Mouse (Mus musculus) liver, embryonic 11.5 days (tissue): ENCODE results near the gene Hmcn2. TPM values are rescaled to one million over a fixed set of nuclear protein-coding genes. Genes with fewer than 3 reads are reported as not detected.

Source experiments
- ATAC-seq: fragments of 200-750 bp; cut with Nextera tagmentation; replicated peaks from 2 replicates; pipeline ENCODE4 v1.8.0; 2017; ENCODE audit warnings: moderate number of reproducible peaks, mild to moderate bottlenecking, moderate TSS enrichment, moderate library complexity; ENCODE audit not compliant: low FRiP score
- DNase-seq: peaks from one replicate; pipeline ENCODE4 v3.0.0-alpha.2; 2017; ENCODE audit warnings: low spot score
- H3K27ac ChIP-seq: fragments of 300-500 bp; sonication (generic); 2 replicates; pipeline ENCODE4 v1.5.1; 2014; ENCODE audit warnings: mild to moderate bottlenecking, low read depth, low read length, control low read depth
- H3K27me3 ChIP-seq: fragments of 300-500 bp; sonication (generic); replicated peaks from 2 replicates; pipeline ENCODE4 v1.6.1; 2014; ENCODE audit warnings: low read length, mixed read lengths; ENCODE audit not compliant: control insufficient read depth, insufficient read depth
- H3K36me3 ChIP-seq: fragments of 300-500 bp; sonication (generic); 2 replicates; pipeline ENCODE4 v1.6.1; 2014; ENCODE audit warnings: mild to moderate bottlenecking, low read length, moderate library complexity, mixed read lengths; ENCODE audit not compliant: control insufficient read depth, insufficient read depth
- H3K4me1 ChIP-seq: fragments of 300-500 bp; sonication (generic); replicated peaks from 2 replicates; pipeline ENCODE4 v1.6.1; 2014; ENCODE audit warnings: low read length, mixed read lengths; ENCODE audit not compliant: control insufficient read depth, insufficient read depth
- H3K4me2 ChIP-seq: fragments of 300-500 bp; sonication (generic); 2 replicates; pipeline ENCODE4 v1.6.1; 2014; ENCODE audit warnings: mild to moderate bottlenecking, control low read depth, moderate library complexity
- H3K4me3 ChIP-seq: fragments of 300-500 bp; sonication (generic); 2 replicates; pipeline ENCODE4 v1.5.1; 2014; ENCODE audit warnings: low read depth, low read length, control low read depth
- H3K9ac ChIP-seq: fragments of 300-500 bp; sonication (generic); 2 replicates; pipeline ENCODE4 v1.6.1; 2014; ENCODE audit warnings: low read depth, low read length, control low read depth
- H3K9me3 ChIP-seq: fragments of 300-500 bp; sonication (generic); 2 replicates; pipeline ENCODE4 v1.6.1; 2016; ENCODE audit warnings: low read length, inconsistent platforms, mixed read lengths; ENCODE audit not compliant: control insufficient read depth
- WGBS: fragments of 180-500 bp; shearing (Covaris S2); extraction: QIAGEN DNeasy Blood & Tissue Kit; methylation state at CpG from one replicate; pipeline ENCODE4 v1.1.7; 2014; 5-methylcytosine and 5-hydroxymethylcytosine counted together
- polyA plus RNA-seq: library from polyadenylated mRNA; unstranded; fragments of >200 nt; fragmentation: Nextera tagmentation; extraction: Ambion mirVana; gene quantifications from 2 replicates; pipeline ENCODE4 v1.2.1, GENCODE M21; 2014

The Hmcn2 gene
- polyA plus RNA-seq, 1 experiment from 2014 or later, result 0.10 TPM

DNA sequence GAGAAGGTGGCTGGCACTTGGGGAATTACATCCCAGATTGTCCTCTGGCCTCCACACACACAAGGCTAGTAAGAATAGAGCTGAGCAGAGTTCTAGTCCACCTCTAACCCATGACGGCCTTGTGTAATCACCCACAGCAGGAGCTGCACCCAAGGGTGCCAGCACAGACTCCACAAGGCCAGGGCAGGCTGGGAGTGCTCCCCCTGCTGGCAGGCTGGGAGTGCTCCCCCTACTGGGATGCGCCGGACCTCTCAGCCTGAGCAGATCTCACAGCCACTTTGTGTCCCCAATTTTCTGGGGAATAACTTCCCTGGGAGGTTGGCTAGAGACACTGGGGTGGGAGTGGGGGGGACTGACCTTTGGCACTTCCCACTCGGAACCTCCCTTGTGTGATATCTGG lies 68.7 kb downstream of the Hmcn2 start:
- no peak for ATAC-seq
- peak; percentile 40 for DNase-seq
- H3K27me3 ChIP-seq, result no peaks in the 10 kb centered on the region; the same call in 1 of the 2 replicates
- H3K4me3 ChIP-seq, result no peak overlapping the region
- H3K4me1 ChIP-seq, result no peaks in the 10 kb centered on the region
- no peaks in the 10 kb centered on the region for H3K9me3 ChIP-seq
- no peak overlapping the region for H3K9ac ChIP-seq
- no peaks in the 10 kb centered on the region for H3K36me3 ChIP-seq
- H3K4me2 ChIP-seq, result no peak overlapping the region
- WGBS, result 24% methylated on average over 4 of the region's 4 CpGs
- H3K27ac ChIP-seq, result no peak overlapping the region

DNA sequence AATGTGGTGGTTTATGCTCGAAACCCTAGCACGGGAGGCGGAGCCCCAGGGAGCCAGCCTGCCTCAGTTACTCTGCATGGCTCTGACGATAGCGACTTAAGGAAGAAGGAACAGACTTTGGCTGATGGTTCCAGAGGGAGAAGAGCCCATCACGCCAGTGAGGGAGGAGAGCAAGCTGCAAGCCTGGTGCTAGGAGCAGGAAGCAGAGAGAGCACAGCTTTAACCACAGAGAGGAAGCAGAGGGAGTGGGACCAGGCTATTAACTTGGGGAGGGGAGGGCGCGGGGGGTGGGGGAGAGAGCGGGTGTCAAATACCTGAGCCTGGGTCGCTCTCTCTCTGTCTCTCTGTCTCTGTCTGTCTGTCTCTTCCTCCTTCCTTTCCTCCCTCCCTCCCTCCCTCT lies 102.8 kb downstream of the Hmcn2 start:
- no peak for ATAC-seq
- Histone ChIP-seq H3K9ac (no peak overlapping the region), H3K4me2 (no peak overlapping the region), H3K36me3 (no peaks in the 10 kb centered on the region), H3K27me3 (peaks cover 2% of the 10 kb centered on the region), H3K9me3 (no peaks in the 10 kb centered on the region), H3K27ac (no peak overlapping the region), H3K4me3 (no peak overlapping the region), H3K4me1 (no peaks in the 10 kb centered on the region)
- WGBS, result 39% methylated on average over 10 of the region's 10 CpGs
- DNase-seq, result no peak

- H3K4me3 ChIP-seq, result no peak overlapping the region
- H3K9me3 ChIP-seq, result no peaks in the 10 kb centered on the region
- H3K27me3 ChIP-seq, result peaks cover 2% of the 10 kb centered on the region
- no peaks in the 10 kb centered on the region for H3K36me3 ChIP-seq
- 82% methylated on average over 5 of the region's 5 CpGs for WGBS
- ATAC-seq (no peak), DNase-seq (no peak)
- H3K27ac ChIP-seq, result no peak overlapping the region
- H3K4me1 ChIP-seq, result no peaks in the 10 kb centered on the region
- H3K9ac ChIP-seq, result no peak overlapping the region
- no peak overlapping the region for H3K4me2 ChIP-seq
These were observed 103.8 kb downstream of the Hmcn2 start for GRCm38 (mm10) chr2:31418021-31418420.

- Histone ChIP-seq H3K9me3 (no peaks in the 10 kb centered on the region), H3K27ac (no peak overlapping the region), H3K4me3 (no peak overlapping the region), H3K4me2 (no peak overlapping the region), H3K4me1 (no peaks in the 10 kb centered on the region), H3K36me3 (no peaks in the 10 kb centered on the region), H3K9ac (no peak overlapping the region), H3K27me3 (peaks cover 2% of the 10 kb centered on the region)
- DNase-seq (no peak), ATAC-seq (no peak)
- WGBS, result 34% methylated on average over 8 of the region's 8 CpGs
These were observed 104.4 kb downstream of the Hmcn2 start for GRCm38 (mm10) chr2:31418571-31418970.

DNA sequence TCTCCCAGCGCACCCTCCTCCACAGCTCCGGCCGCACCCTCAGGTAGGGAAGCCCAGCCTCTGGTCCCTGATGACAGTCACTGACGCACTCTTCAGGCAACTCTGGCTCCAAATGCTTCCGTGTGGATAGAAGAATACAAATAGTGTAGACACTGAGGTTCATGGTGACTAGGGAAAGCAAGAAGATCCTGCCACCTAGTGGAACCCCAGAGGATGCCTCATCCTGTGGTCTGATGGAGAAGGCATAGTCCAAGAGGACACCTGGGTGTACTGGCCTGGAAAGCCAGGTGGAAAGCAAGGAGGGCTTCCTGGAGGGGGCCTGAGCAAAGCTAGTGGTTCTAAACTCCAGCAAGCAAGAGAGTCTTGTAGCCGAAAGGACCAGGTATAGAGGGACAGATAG lies 106.7 kb downstream of the Hmcn2 start:
- H3K9ac ChIP-seq, result no peak overlapping the region
- H3K4me2 ChIP-seq, result no peak overlapping the region
- no peaks in the 10 kb centered on the region for H3K4me1 ChIP-seq
- H3K4me3 ChIP-seq, result no peak overlapping the region
- no peak for ATAC-seq
- H3K27ac ChIP-seq, result no peak overlapping the region
- H3K9me3 ChIP-seq, result no peaks in the 10 kb centered on the region
- no peak for DNase-seq
- 71% methylated on average over 6 of the region's 6 CpGs for WGBS
- no peaks in the 10 kb centered on the region for H3K36me3 ChIP-seq
- H3K27me3 ChIP-seq, result peaks cover under 1% of the 10 kb centered on the region

- H3K4me3 ChIP-seq, result no peak overlapping the region
- H3K36me3 ChIP-seq, result no peaks in the 10 kb centered on the region
- H3K4me2 ChIP-seq, result no peak overlapping the region
- H3K9ac ChIP-seq, result no peak overlapping the region
- H3K27me3 ChIP-seq, result peaks cover 5% of the 10 kb centered on the region
- DNase-seq, result no peak
- ATAC-seq, result no peak
- H3K9me3 ChIP-seq, result no peaks in the 10 kb centered on the region
- no peaks in the 10 kb centered on the region for H3K4me1 ChIP-seq
- 54% methylated on average over 6 of the region's 6 CpGs for WGBS
- H3K27ac ChIP-seq, result no peak overlapping the region
These were observed 108.4 kb downstream of the Hmcn2 start for GRCm38 (mm10) chr2:31422576-31422975.

GRCm38 (mm10) chr2:31431477-31431876 lies 117.3 kb downstream of the Hmcn2 start:
- H3K4me3 ChIP-seq, result no peak overlapping the region
- H3K9ac ChIP-seq, result no peak overlapping the region
- DNase-seq (no peak), ATAC-seq (no peak)
- H3K27ac ChIP-seq, result no peak overlapping the region
- 0 out of 2 replicates have a peak, but pooled peaks cover 2% of the 10 kb centered on the region for H3K4me1 ChIP-seq
- no peaks in the 10 kb centered on the region for H3K36me3 ChIP-seq
- WGBS, result 78% methylated on average over 5 of the region's 5 CpGs
- H3K9me3 ChIP-seq, result no peaks in the 10 kb centered on the region
- H3K4me2 ChIP-seq, result no peak overlapping the region
- peaks cover 4% of the 10 kb centered on the region for H3K27me3 ChIP-seq

DNA sequence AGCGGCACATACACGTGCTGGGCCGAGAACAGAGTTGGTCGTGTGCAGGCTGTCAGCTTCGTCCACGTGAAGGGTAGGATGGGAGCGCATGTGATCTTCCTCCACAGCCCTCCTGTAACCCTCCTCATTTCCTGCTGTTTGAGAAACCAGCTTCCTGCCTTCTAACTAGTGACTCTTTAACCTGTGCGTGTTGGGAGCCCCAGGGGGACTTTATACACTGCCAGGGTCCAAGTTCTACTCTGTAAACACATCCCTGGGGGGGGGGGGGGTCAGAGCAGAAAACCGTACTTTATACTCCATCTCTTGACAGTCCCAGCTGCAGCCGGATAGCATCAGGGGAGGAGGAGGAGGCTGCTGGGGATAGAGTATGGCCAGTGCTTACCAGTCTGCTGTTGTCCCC lies 120.5 kb downstream of the Hmcn2 start:
- Histone ChIP-seq H3K27ac (no peak overlapping the region), H3K9me3 (no peaks in the 10 kb centered on the region), H3K36me3 (no peaks in the 10 kb centered on the region), H3K4me1 (0 out of 2 replicates have a peak, but pooled peaks cover 2% of the 10 kb centered on the region), H3K9ac (no peak overlapping the region), H3K4me3 (no peak overlapping the region), H3K4me2 (no peak overlapping the region), H3K27me3 (peaks cover 4% of the 10 kb centered on the region)
- DNase-seq (no peak), ATAC-seq (no peak; the same call in 1 of the 2 replicates)
- 62% methylated on average over 10 of the region's 10 CpGs for WGBS

DNA sequence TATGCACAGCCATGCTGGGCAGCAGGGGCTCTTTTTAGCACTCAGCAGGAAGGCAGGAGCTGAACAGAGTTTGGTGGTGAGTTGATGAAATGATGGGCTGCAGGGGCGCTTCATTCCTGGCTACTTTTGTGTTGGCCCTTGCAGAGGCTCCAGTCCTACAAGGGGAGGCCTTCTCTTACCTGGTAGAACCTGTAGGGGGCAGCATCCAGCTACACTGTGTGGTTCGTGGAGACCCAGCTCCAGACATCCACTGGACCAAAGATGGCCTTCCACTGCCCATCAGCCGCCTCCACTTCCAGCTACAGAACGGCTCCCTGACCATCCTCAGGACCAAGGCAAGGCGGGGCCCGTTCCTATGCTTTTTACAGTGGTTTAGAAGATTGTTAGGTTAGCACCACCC lies 121.4 kb downstream of the Hmcn2 start:
- no peaks in the 10 kb centered on the region for H3K36me3 ChIP-seq

More for the DNA sequence above, 121.4 kb downstream of the Hmcn2 start:
- Histone ChIP-seq H3K4me3 (no peak overlapping the region), H3K27me3 (peaks cover under 1% of the 10 kb centered on the region), H3K9ac (no peak overlapping the region), H3K9me3 (no peaks in the 10 kb centered on the region), H3K27ac (no peak overlapping the region), H3K4me1 (0 out of 2 replicates have a peak, but pooled peaks cover 2% of the 10 kb centered on the region), H3K4me2 (no peak overlapping the region)
- DNase-seq (peak; percentile 50), ATAC-seq (no peak)
- WGBS, result 31% methylated on average over 6 of the region's 6 CpGs
